Mouse (Mus musculus) spleen, adult 2 months (tissue): ENCODE measurements around the gene Mast2. TPM values are rescaled to one million over a fixed set of nuclear protein-coding genes. Genes with fewer than 3 reads are reported as not detected.

Experiments used
- DNase-seq, 2 experiments: peaks; one replicate each; pipeline versions ENCODE4 v3.0.0 to v3.0.0-alpha.2; 2012 to 2021; ENCODE audit warnings: low spot score in 2 of 2, low read depth in 1 of 2
- H3K27ac ChIP-seq: fragments of 200-500 bp; 2 replicates; pipeline ENCODE4 v1.5.1; 2012; ENCODE audit warnings: low read length, inconsistent platforms; ENCODE audit not compliant: insufficient read depth
- H3K27me3 ChIP-seq: fragments of 200-500 bp; 2 replicates; pipeline ENCODE4 v1.6.1; 2012; ENCODE audit warnings: mild to moderate bottlenecking, moderate library complexity, low read length, inconsistent platforms; ENCODE audit not compliant: control insufficient read depth, insufficient read depth
- H3K36me3 ChIP-seq: fragments of 200-500 bp; 2 replicates; pipeline ENCODE4 v1.6.1; 2012; ENCODE audit warnings: mild to moderate bottlenecking, low read length, inconsistent platforms; ENCODE audit not compliant: control insufficient read depth, insufficient read depth
- H3K4me1 ChIP-seq: fragments of 200-500 bp; 2 replicates; pipeline ENCODE4 v1.6.1; 2011; ENCODE audit warnings: inconsistent platforms; ENCODE audit not compliant: control insufficient read depth, insufficient read depth, insufficient read length
- H3K4me3 ChIP-seq: fragments of 200-500 bp; 2 replicates; pipeline ENCODE4 v1.5.1; 2011; ENCODE audit warnings: mild to moderate bottlenecking, inconsistent platforms; ENCODE audit not compliant: insufficient read depth, insufficient read length; ENCODE audit errors: extremely low read depth
- CTCF ChIP-seq: fragments of 200-500 bp; IDR thresholded peaks from 2 replicates; pipeline ENCODE4 v1.5.1; 2011; ENCODE audit warnings: mild to moderate bottlenecking, inconsistent platforms; ENCODE audit not compliant: insufficient read depth, insufficient read length, insufficient replicate concordance; ENCODE audit errors: extremely low read depth
- POLR2A ChIP-seq: fragments of 200-500 bp; IDR thresholded peaks from 2 replicates; pipeline ENCODE4 v1.6.1; 2011; ENCODE audit warnings: low read depth, low read length, inconsistent platforms
- WGBS: fragments of 180-500 bp; shearing (Covaris S2); methylation state at CpG from one replicate; pipeline ENCODE4 v1.1.7; 2018; 5-methylcytosine and 5-hydroxymethylcytosine counted together
- polyA plus RNA-seq: library from polyadenylated mRNA; depleted of rRNA; stranded (reverse); fragments of >200 nt; gene quantifications from 2 replicates; pipeline ENCODE4 v1.2.3, GENCODE M21; 2012

Gene Mast2
- polyA plus RNA-seq, 1 experiment: 35.6 TPM

DNA sequence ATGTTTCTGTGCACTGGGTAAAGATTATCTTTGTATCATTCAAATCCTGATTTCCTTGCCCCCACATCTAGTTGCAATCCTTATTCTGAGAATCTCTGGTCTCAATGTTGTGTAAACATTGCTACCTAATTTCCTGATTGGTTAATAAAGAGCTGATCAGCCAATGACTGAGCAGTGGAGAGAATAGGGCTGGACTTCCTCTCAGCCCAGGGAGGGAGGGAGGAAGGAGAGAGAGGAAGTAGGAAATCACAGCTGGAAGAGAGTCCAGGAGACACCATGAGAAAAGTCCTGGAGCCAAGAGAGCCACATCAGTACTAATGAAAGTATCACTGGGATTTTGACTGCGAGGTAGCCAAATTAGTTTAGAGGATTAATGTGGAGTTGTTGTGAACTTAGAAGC, 127.7 kb downstream of the Mast2 start:
- no peak for DNase-seq
- Histone ChIP-seq H3K27me3 (no peaks in the 10 kb centered on the region), H3K27ac (no peak overlapping the region), H3K36me3 (no peaks in the 10 kb centered on the region), H3K4me1 (no peaks in the 10 kb centered on the region), H3K4me3 (no peak overlapping the region)
- TF ChIP-seq CTCF (no peak), POLR2A (no peak)
- WGBS: 93% methylated on average over 1 of the region's 1 CpGs

GRCm38 (mm10) chr4:116329256-116329655, 134.7 kb downstream of the Mast2 start:
- no peaks in the 10 kb centered on the region for H3K27me3 ChIP-seq
- no peak overlapping the region for H3K27ac ChIP-seq
- WGBS: 98% methylated on average over 3 of the region's 3 CpGs
- no peak for DNase-seq
- H3K4me1 ChIP-seq: no peaks in the 10 kb centered on the region; the same call in 1 of the 2 replicates
- peaks cover 3% of the 10 kb centered on the region; the same call in 1 of the 2 replicates for H3K36me3 ChIP-seq
- TF ChIP-seq POLR2A (no peak), CTCF (no peak)
- no peak overlapping the region for H3K4me3 ChIP-seq

- no peak overlapping the region for H3K4me3 ChIP-seq
- H3K36me3 ChIP-seq: peaks cover 7% of the 10 kb centered on the region
- H3K27ac ChIP-seq: no peak overlapping the region
- DNase-seq: no peak
- 91% methylated on average over 6 of the region's 6 CpGs for WGBS
- no peaks in the 10 kb centered on the region for H3K4me1 ChIP-seq
- TF ChIP-seq CTCF: no peak
- TF ChIP-seq POLR2A: no peak
- no peaks in the 10 kb centered on the region for H3K27me3 ChIP-seq
Measured at GRCm38 (mm10) chr4:116322127-116322526, 141.9 kb downstream of the Mast2 start.

- 93% methylated on average over 4 of the region's 4 CpGs for whole genome bisulfite sequencing
- peaks cover 8% of the 10 kb centered on the region for H3K36me3 ChIP-seq
Measured at GRCm38 (mm10) chr4:116317575-116317974, 146.4 kb downstream of the Mast2 start.

DNA sequence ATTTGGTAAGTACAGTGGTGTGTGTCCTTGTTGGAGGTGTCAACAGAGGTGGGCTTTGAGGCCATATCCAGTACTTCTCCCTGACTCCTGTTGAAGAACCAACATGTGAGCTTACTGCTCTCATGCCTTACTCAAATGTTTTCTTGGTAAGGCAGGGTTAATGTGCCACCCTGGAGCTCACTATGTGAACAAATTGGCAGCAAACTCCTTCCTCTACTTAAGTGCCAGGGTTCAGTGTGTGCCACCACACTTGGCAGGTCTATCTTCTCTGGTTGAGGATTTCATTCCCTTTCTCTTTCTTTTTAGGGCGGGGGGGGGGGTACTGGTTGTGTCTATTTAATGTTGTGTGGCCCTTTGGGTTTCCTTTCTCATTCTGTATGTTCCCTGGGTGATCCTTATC, 159.4 kb downstream of the Mast2 start:
- Histone ChIP-seq H3K4me3 (no peak overlapping the region), H3K27ac (no peak overlapping the region), H3K27me3 (no peaks in the 10 kb centered on the region), H3K4me1 (no peaks in the 10 kb centered on the region), H3K36me3 (peaks cover 15% of the 10 kb centered on the region)
- DNase-seq: no peak
- WGBS: 15% methylated on average over 1 of the region's 1 CpGs
- no peak for TF ChIP-seq POLR2A
- no peak for TF ChIP-seq CTCF

More at GRCm38 (mm10) chr4:116317575-116317974, 146.4 kb downstream of the Mast2 start:
- no peak overlapping the region for H3K27ac ChIP-seq
- no peak for TF ChIP-seq POLR2A
- TF ChIP-seq CTCF: no peak
- no peaks in the 10 kb centered on the region for H3K4me1 ChIP-seq
- H3K27me3 ChIP-seq: no peaks in the 10 kb centered on the region
- no peak overlapping the region for H3K4me3 ChIP-seq
- DNase-seq: no peak

- no peaks in the 10 kb centered on the region for H3K36me3 ChIP-seq
- H3K4me1 ChIP-seq: no peaks in the 10 kb centered on the region
- WGBS: 21% methylated on average over 4 of the region's 4 CpGs
- H3K4me3 ChIP-seq: no peak overlapping the region
- no peak for TF ChIP-seq POLR2A
- TF ChIP-seq CTCF: no peak
- no peak overlapping the region for H3K27ac ChIP-seq
- no peaks in the 10 kb centered on the region for H3K27me3 ChIP-seq
- DNase-seq: no peak
Measured at GRCm38 (mm10) chr4:116300878-116301355, 163.1 kb downstream of the Mast2 start.

- no peaks in the 10 kb centered on the region for H3K36me3 ChIP-seq
- TF ChIP-seq POLR2A (no peak), CTCF (no peak)
- H3K4me3 ChIP-seq: no peak overlapping the region
- H3K4me1 ChIP-seq: no peaks in the 10 kb centered on the region
- H3K27me3 ChIP-seq: no peaks in the 10 kb centered on the region
- H3K27ac ChIP-seq: no peak overlapping the region
- 91% methylated on average over 12 of the region's 12 CpGs for WGBS
- DNase-seq: no peak
Measured at GRCm38 (mm10) chr4:116293296-116293695, 170.7 kb downstream of the Mast2 start.
